In the genomic region with DNA sequence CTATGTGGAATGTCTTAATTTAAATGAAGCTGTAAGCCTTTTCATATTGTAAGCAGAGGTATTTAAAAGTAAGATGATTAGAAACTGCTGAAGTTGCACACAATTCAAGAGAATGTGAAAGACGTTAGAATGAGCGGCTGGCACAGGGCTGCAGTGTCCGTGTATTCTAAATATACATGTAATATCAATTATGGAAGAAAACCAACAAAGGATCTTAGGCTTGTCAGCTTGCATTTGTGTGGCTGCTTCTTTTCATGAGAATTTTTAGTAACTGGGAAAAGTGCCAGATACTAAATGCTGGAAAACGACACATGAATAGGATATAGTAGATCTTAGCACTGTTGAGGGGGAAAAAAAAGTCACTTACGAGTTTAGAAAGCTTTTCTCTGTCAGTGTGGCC, we compare ENCODE assay signal across 14 mouse cellular contexts. TPM values are rescaled to one million over a fixed set of nuclear protein-coding genes. Genes with fewer than 3 reads are reported as not detected.
A peak's percentile ranks its signal among the peaks of the same experiment; 100 is the strongest.
DNase-seq lines count a peak whose midpoint lies in the region; ATAC-seq and TF ChIP-seq lines count a peak whose summit lies in the region.
"Had no signal": no experiment of that assay in that cellular context is flagged by ENCODE, and none has a peak within 500 bp of the region (broad histone marks: within the 10 kb centered on the region; RNA-seq: fewer than 3 reads in every experiment).

No protein-coding gene starts in this region.

- no peak for DNase-seq in frontal cortex, postnatal 25 days (ENCODE audit: low spot score in 2 of 2)
- DNase-seq in left cerebral cortex, postnatal 25 days (ENCODE audit: low spot score in 2 of 2), result peak; percentile 16 to 25
- no peak for DNase-seq in left cerebral cortex, adult 9 months (ENCODE audit: low spot score in 2 of 2)
- no peak for DNase-seq in stomach, postnatal 0 days (ENCODE audit: low spot score)
- DNase-seq in ovary, postnatal 10 days (ENCODE audit: low spot score), result no peak

- H3K27ac ChIP-seq in stomach, embryonic 15.5 days, result no peak overlapping the region
- H3K27ac ChIP-seq in stomach, postnatal 0 days (replicated peaks), result no peak overlapping the region
- H3K27ac ChIP-seq: embryonic facial prominence, embryonic 13.5 days; hindbrain, embryonic 10.5 days had no signal

- 0 out of 2 replicates have a peak overlapping the region, but pooled peaks have one; percentile 13 for H3K4me2 ChIP-seq in stomach, embryonic 15.5 days
- H3K4me2 ChIP-seq in stomach, postnatal 0 days (replicated peaks; ENCODE audit: low read depth), result no peak overlapping the region
- H3K4me2 ChIP-seq: embryonic facial prominence, embryonic 13.5 days; liver, embryonic 11.5 days had no signal

- H3K9ac ChIP-seq in stomach, embryonic 15.5 days, result no peak overlapping the region
- H3K9ac ChIP-seq in stomach, postnatal 0 days (ENCODE audit: low read length), result no peak overlapping the region
- H3K9ac ChIP-seq: embryonic facial prominence, embryonic 13.5 days had no signal

- intact Hi-C loops in left cerebral cortex, postnatal 25 days (cut with DNase I), result loop anchor here (1.0 to 5.0 kb wide), 3 partner anchors 506 to 1086 kb away; no protein-coding TSS in a partner anchor

- no peaks in the 10 kb centered on the region for H3K27me3 ChIP-seq in stomach, embryonic 15.5 days (replicated peaks)
- no peaks in the 10 kb centered on the region for H3K27me3 ChIP-seq in stomach, postnatal 0 days (ENCODE audit: control insufficient read depth, insufficient read depth, low read length)
- H3K27me3 ChIP-seq: CH12.LX; embryonic facial prominence, embryonic 13.5 days had no signal

- H3K4me3 ChIP-seq in stomach, embryonic 15.5 days (replicated peaks), result no peak overlapping the region
- H3K4me3 ChIP-seq in stomach, postnatal 0 days (ENCODE audit: low read depth, low read length), result no peak overlapping the region
- H3K4me3 ChIP-seq: embryonic facial prominence, embryonic 13.5 days; hindbrain, embryonic 10.5 days had no signal

- TF ChIP-seq EP300 in stomach, postnatal 0 days (optimal IDR thresholded peaks at IDR 0.05), result no peak

- 29% methylated on average over 5 of the region's 5 CpGs for WGBS in stomach, embryonic 15.5 days
- WGBS in stomach, postnatal 0 days, result 27% methylated on average over 5 of the region's 5 CpGs

- no peaks in the 10 kb centered on the region for H3K9me3 ChIP-seq in stomach, embryonic 15.5 days
- H3K9me3 ChIP-seq in stomach, postnatal 0 days (ENCODE audit: control insufficient read depth, low read length), result no peaks in the 10 kb centered on the region
- H3K9me3 ChIP-seq: embryonic facial prominence, embryonic 13.5 days; hindbrain, embryonic 10.5 days had no signal

- TF ChIP-seq CTCF in stomach, postnatal 0 days (IDR thresholded peaks at IDR 0.05; ENCODE audit: low read depth), result no peak

- H3K36me3 ChIP-seq in stomach, embryonic 15.5 days, result no peaks in the 10 kb centered on the region
- H3K36me3 ChIP-seq in stomach, postnatal 0 days (ENCODE audit: control insufficient read depth, insufficient read depth, low read length), result no peaks in the 10 kb centered on the region
- H3K36me3 ChIP-seq: embryonic facial prominence, embryonic 13.5 days; hindbrain, embryonic 10.5 days had no signal

- peak; percentile 39; the same call in 1 of the 2 replicates for ATAC-seq in frontal cortex, adult (ENCODE audit: low TSS enrichment)
- ATAC-seq in stomach, embryonic 15.5 days (ENCODE audit: insufficient read depth, low FRiP score, low read depth), result no peak
- no peak for ATAC-seq in stomach, postnatal 0 days (ENCODE audit: low FRiP score, low TSS enrichment)
- ATAC-seq in megakaryocyte, adult 5-6 weeks (ENCODE audit: poor library complexity, severe bottlenecking), result no peak
- ATAC-seq: inflammation-experienced regulatory T-cells, adult 6 months had no signal

- H3K4me1 ChIP-seq in stomach, embryonic 15.5 days, result no peaks in the 10 kb centered on the region
- no peaks in the 10 kb centered on the region for H3K4me1 ChIP-seq in stomach, postnatal 0 days (replicated peaks; ENCODE audit: control insufficient read depth, insufficient read depth)
- H3K4me1 ChIP-seq: hindbrain, embryonic 10.5 days had no signal

RNA-seq across cellular contexts. Expression of gene Sema6d, which starts 11.8 kb away (rescaled TPM):
- 10 to 100 TPM; 44.5 to 49.2 TPM for total RNA-seq in left cerebral cortex, postnatal 25 days (2021)
- polyA plus RNA-seq in stomach, embryonic 15.5 days (2015; fragmentation: Nextera tagmentation; extraction: Ambion mirVana), result 10.4 and 12.2 TPM in 2 replicates
- 2.1 and 2.2 TPM in 2 replicates for polyA plus RNA-seq in stomach, postnatal 0 days (2015; fragmentation: Nextera tagmentation; extraction: Ambion mirVana)
- total RNA-seq in megakaryocyte, adult 5-6 weeks (2015), result 0.02 and 0.04 TPM in 2 replicates
- 0.11 and 0.24 TPM in 2 replicates for total RNA-seq in megakaryocyte, adult 5-6 weeks (2017)
- total RNA-seq: CH12.LX; megakaryocyte progenitor cell, adult 5-6 weeks had no signal

Comparison
In these comparisons a context has a peak if more than half of its experiments do, and no peak if none do; other contexts are left out.
1. DNase-seq: peak in left cerebral cortex, postnatal 25 days (2 of 2); none in frontal cortex, postnatal 25 days (0 of 2), left cerebral cortex, adult 9 months (0 of 2), stomach, postnatal 0 days (single experiment) and ovary, postnatal 10 days (single experiment).
2. RNA of gene Sema6d, which starts 11.8 kb away (total RNA-seq): 44.5 to 49.2 TPM in left cerebral cortex, postnatal 25 days; 0.02 to 0.24 TPM in megakaryocyte, adult 5-6 weeks; every median in the first group is over 10 times any median in the second.